Mouse (Mus musculus) heart, embryonic 14.5 days (tissue): ENCODE measurements around the gene Serpina11. TPM values are rescaled to one million over a fixed set of nuclear protein-coding genes. Genes with fewer than 3 reads are reported as not detected.

ENCODE experiments used
- ATAC-seq: fragments of 200-750 bp; cut with Nextera tagmentation; 2 replicates; pipeline ENCODE4 v1.8.0; 2017; ENCODE audit warnings: low read depth, moderate TSS enrichment; ENCODE audit not compliant: insufficient number of reproducible peaks, insufficient read depth, low FRiP score
- H3K27ac ChIP-seq, 2 experiments: fragments of 200-500 bp in 1 of 2; fragments of 300-500 bp in 1 of 2; sonication (generic) in 1 of 2; replicated peaks in 1 of 2; 2 replicates each; pipeline ENCODE4 v1.5.1; 2012 to 2014; ENCODE audit warnings: low read depth in 2 of 2, low read length in 2 of 2, control low read depth in 1 of 2, mild to moderate bottlenecking in 1 of 2, mixed read lengths in 1 of 2; ENCODE audit not compliant: control insufficient read depth in 1 of 2, insufficient read depth in 1 of 2
- H3K27me3 ChIP-seq: fragments of 300-500 bp; sonication (generic); 2 replicates; pipeline ENCODE4 v1.6.1; 2014; ENCODE audit warnings: mild to moderate bottlenecking, low read length, control low read depth; ENCODE audit not compliant: control insufficient read depth, insufficient read depth
- H3K36me3 ChIP-seq: fragments of 300-500 bp; sonication (generic); 2 replicates; pipeline ENCODE4 v1.6.1; 2014; ENCODE audit warnings: mild to moderate bottlenecking, control low read depth, low read length, mixed read lengths; ENCODE audit not compliant: control insufficient read depth, insufficient read depth
- H3K4me1 ChIP-seq, 2 experiments: fragments of 200-500 bp in 1 of 2; fragments of 300-500 bp in 1 of 2; sonication (generic) in 1 of 2; 2 replicates each; pipeline ENCODE4 v1.6.1; 2012 to 2014; ENCODE audit warnings: low read length in 2 of 2, control low read depth in 1 of 2, mixed read lengths in 1 of 2; ENCODE audit not compliant: control insufficient read depth in 2 of 2, insufficient read depth in 2 of 2
- H3K4me2 ChIP-seq: fragments of 300-500 bp; sonication (generic); 2 replicates; pipeline ENCODE4 v1.6.1; 2014; ENCODE audit warnings: mild to moderate bottlenecking, low read length
- H3K4me3 ChIP-seq, 2 experiments: fragments of 200-500 bp in 1 of 2; fragments of 300-500 bp in 1 of 2; sonication (generic) in 1 of 2; 2 replicates each; pipeline ENCODE4 v1.5.1; 2012 to 2014; ENCODE audit warnings: low read length in 2 of 2, mild to moderate bottlenecking in 2 of 2, control low read depth in 1 of 2, low read depth in 1 of 2, moderate library complexity in 1 of 2; ENCODE audit not compliant: control insufficient read depth in 1 of 2, insufficient read depth in 1 of 2
- H3K9ac ChIP-seq: fragments of 300-500 bp; sonication (generic); 2 replicates; pipeline ENCODE4 v1.6.1; 2014; ENCODE audit warnings: mild to moderate bottlenecking, low read length
- H3K9me3 ChIP-seq: fragments of 300-500 bp; sonication (generic); 2 replicates; pipeline ENCODE4 v1.6.1; 2016; ENCODE audit warnings: low read length, control low read depth; ENCODE audit not compliant: control insufficient read depth
- WGBS: fragments of 180-500 bp; shearing (Covaris S2); extraction: QIAGEN DNeasy Blood & Tissue Kit; methylation state at CpG from one replicate; pipeline ENCODE4 v1.1.7; 2014; 5-methylcytosine and 5-hydroxymethylcytosine counted together
- polyA plus RNA-seq: library from polyadenylated mRNA; unstranded; fragments of >200 nt; fragmentation: Nextera tagmentation; extraction: Ambion mirVana; gene quantifications from 2 replicates; pipeline ENCODE4 v1.2.1, GENCODE M21; 2014

Serpina11 gene
- polyA plus RNA-seq, 1 experiment from 2014 or later = not detected

GRCm38 (mm10) chr12:103988754-103989513, 823 bp downstream of the Serpina11 start:
- Histone ChIP-seq H3K36me3 (no peaks in the 10 kb centered on the region), H3K27ac (no peak overlapping the region), H3K4me1 (no peaks in the 10 kb centered on the region; a peak in 1 of 4 replicates), H3K27me3 (0 out of 2 replicates have a peak, but pooled peaks cover 12% of the 10 kb centered on the region), H3K4me2 (no peak overlapping the region), H3K4me3 (no peak overlapping the region), H3K9ac (no peak overlapping the region), H3K9me3 (no peaks in the 10 kb centered on the region)
- 49% methylated on average over 14 of the region's 14 CpGs for WGBS
- ATAC-seq = no peak

GRCm38 (mm10) chr12:103985868-103986267, 3.9 kb downstream of the Serpina11 start:
- Histone ChIP-seq H3K36me3 (no peaks in the 10 kb centered on the region), H3K9ac (no peak overlapping the region), H3K27me3 (0 out of 2 replicates have a peak, but pooled peaks cover 4% of the 10 kb centered on the region), H3K9me3 (no peaks in the 10 kb centered on the region), H3K4me2 (no peak overlapping the region), H3K27ac (no peak overlapping the region), H3K4me3 (no peak overlapping the region), H3K4me1 (no peaks in the 10 kb centered on the region; a peak in 1 of 4 replicates)
- 58% methylated on average over 5 of the region's 5 CpGs for WGBS
- ATAC-seq = no peak

GRCm38 (mm10) chr12:103984935-103985334, 4.8 kb downstream of the Serpina11 start:
- Histone ChIP-seq H3K27me3 (0 out of 2 replicates have a peak, but pooled peaks cover 4% of the 10 kb centered on the region), H3K9ac (no peak overlapping the region), H3K27ac (no peak overlapping the region), H3K4me1 (no peaks in the 10 kb centered on the region; a peak in 1 of 4 replicates), H3K36me3 (no peaks in the 10 kb centered on the region), H3K4me3 (no peak overlapping the region), H3K4me2 (no peak overlapping the region), H3K9me3 (no peaks in the 10 kb centered on the region)
- ATAC-seq = no peak
- WGBS = 60% methylated on average over 4 of the region's 4 CpGs

DNA sequence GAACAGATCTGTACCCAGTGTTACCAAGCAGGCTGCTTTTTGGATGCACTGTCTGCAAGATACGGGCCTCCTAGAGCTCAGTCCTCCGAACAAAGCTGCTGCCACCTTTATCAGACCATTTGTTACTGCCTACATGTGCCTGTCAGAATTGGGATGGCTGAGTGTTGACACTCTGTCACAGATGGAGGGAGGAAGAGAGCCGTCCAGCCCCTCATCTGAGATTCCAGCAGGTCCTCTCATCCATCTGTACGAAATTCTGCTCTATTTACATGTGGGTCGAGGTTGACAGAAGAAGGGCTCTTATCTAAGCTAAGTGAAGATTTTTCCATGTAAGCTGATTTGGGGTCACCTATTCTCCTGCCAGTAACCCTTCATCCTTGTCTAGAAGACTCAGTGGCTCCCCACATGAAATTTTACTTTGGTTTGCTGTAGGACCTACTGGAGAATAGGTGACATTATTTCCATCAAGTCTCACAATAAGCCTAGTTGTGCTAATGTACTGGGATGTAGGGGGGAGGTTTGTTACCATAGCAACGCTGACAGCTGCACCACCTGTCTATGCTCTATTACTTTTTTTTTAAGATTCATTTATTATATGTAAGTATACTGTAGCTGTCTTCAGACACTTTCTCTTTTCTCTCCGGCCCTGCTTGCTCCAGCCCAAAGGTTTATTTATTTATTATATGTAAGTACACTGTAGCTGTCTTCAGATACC, 8.0 kb downstream of the Serpina11 start:
- Histone ChIP-seq H3K4me3 (no peak overlapping the region), H3K27ac (no peak overlapping the region), H3K4me2 (no peak overlapping the region), H3K36me3 (no peaks in the 10 kb centered on the region), H3K9me3 (no peaks in the 10 kb centered on the region), H3K4me1 (no peaks in the 10 kb centered on the region; a peak in 1 of 4 replicates), H3K27me3 (no peaks in the 10 kb centered on the region), H3K9ac (no peak overlapping the region)
- WGBS = 50% methylated on average over 7 of the region's 7 CpGs
- ATAC-seq = no peak

- Histone ChIP-seq H3K27ac (no peak overlapping the region), H3K36me3 (no peaks in the 10 kb centered on the region), H3K4me1 (no peaks in the 10 kb centered on the region; a peak in 1 of 4 replicates), H3K9me3 (no peaks in the 10 kb centered on the region), H3K9ac (no peak overlapping the region), H3K4me3 (no peak overlapping the region), H3K4me2 (no peak overlapping the region), H3K27me3 (no peaks in the 10 kb centered on the region)
- ATAC-seq = no peak
- 76% methylated on average over 10 of the region's 10 CpGs for WGBS
These were observed 11.5 kb downstream of the Serpina11 start for GRCm38 (mm10) chr12:103978294-103978693.

DNA sequence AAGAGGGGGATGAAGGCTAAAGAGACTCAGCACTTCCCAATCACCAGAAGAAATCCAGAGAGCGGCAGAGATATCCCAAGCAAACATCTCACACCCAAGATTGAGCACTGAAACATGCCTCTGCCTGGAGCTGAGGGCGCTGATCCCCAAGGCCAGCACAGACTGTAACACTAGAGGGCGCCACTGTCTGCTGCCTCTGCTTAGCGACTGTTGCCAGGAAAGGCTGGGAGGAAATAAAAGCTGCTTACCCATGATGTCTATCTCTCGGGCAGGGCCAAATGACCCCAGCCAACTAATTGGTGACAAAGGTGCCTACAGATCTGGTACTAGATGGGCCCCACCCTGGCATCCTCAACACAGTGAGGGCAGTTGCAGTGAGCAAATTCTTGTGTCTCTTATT, 11.9 kb downstream of the Serpina11 start:
- H3K36me3 ChIP-seq = no peaks in the 10 kb centered on the region
- no peak for ATAC-seq
- 26% methylated on average over 5 of the region's 5 CpGs for WGBS
- no peaks in the 10 kb centered on the region for H3K9me3 ChIP-seq
- H3K9ac ChIP-seq = no peak overlapping the region
- no peak overlapping the region for H3K27ac ChIP-seq
- no peaks in the 10 kb centered on the region; a peak in 1 of 4 replicates for H3K4me1 ChIP-seq
- H3K4me2 ChIP-seq = no peak overlapping the region
- H3K4me3 ChIP-seq = no peak overlapping the region
- no peaks in the 10 kb centered on the region for H3K27me3 ChIP-seq

- Histone ChIP-seq H3K27ac (no peak overlapping the region), H3K9ac (no peak overlapping the region), H3K36me3 (no peaks in the 10 kb centered on the region), H3K9me3 (no peaks in the 10 kb centered on the region), H3K4me1 (no peaks in the 10 kb centered on the region; a peak in 1 of 4 replicates), H3K4me2 (no peak overlapping the region), H3K4me3 (no peak overlapping the region), H3K27me3 (no peaks in the 10 kb centered on the region)
- ATAC-seq = no peak
- WGBS = 67% methylated on average over 3 of the region's 3 CpGs
These were observed 12.7 kb downstream of the Serpina11 start for GRCm38 (mm10) chr12:103977060-103977459.
